In genomic region chr11:52368176-52368985, GRCm38 (mm10) we compare ENCODE assay signal across 15 mouse cellular contexts. TPM values are rescaled to one million over a fixed set of nuclear protein-coding genes. Genes with fewer than 3 reads are reported as not detected.
DNase-seq lines count a peak whose midpoint lies in the region; ATAC-seq and TF ChIP-seq lines count a peak whose summit lies in the region.
"Had no signal": no experiment of that assay in that cellular context is flagged by ENCODE, and none has a peak within 500 bp of the region (broad histone marks: within the 10 kb centered on the region; RNA-seq: fewer than 3 reads in every experiment).

No protein-coding gene starts in this region.

- no peak for TF ChIP-seq CTCF in thymus, adult 2 months (IDR thresholded peaks at IDR 0.05; ENCODE audit: borderline replicate concordance, control insufficient read depth, extremely low read depth, insufficient read depth, low read length, poor library complexity)

- DNase-seq in thymus, adult 2 months: no peak
- DNase-seq in thymus, adult 18-20 months: no peak
- no peak for DNase-seq in hindbrain, embryonic 10.5 days (ENCODE audit: low spot score)
- no peak for DNase-seq in left cerebral cortex, adult 11 months (ENCODE audit: low spot score)
- DNase-seq in left cerebral cortex, postnatal 25 days (ENCODE audit: low spot score in 2 of 2): no peak
- DNase-seq: adrenal gland, postnatal 36 days; cerebellum, adult 9-10 months; kidney, postnatal 25 days; right cerebral cortex, postnatal 14 days had no signal

- intact Hi-C loops in left cerebral cortex, postnatal 25 days (cut with DNase I): no loop called here

- H3K9ac ChIP-seq in heart, embryonic 13.5 days: no peak overlapping the region
- no peak overlapping the region for H3K9ac ChIP-seq in heart, embryonic 12.5 days
- no peak overlapping the region for H3K9ac ChIP-seq in liver, embryonic 16.5 days (ENCODE audit: low read depth, low read length)
- H3K9ac ChIP-seq: midbrain, embryonic 15.5 days had no signal

- H3K4me2 ChIP-seq in heart, embryonic 13.5 days: no peak overlapping the region
- no peak overlapping the region for H3K4me2 ChIP-seq in heart, embryonic 12.5 days
- no peak overlapping the region for H3K4me2 ChIP-seq in liver, embryonic 16.5 days (ENCODE audit: low read depth, low read length)
- H3K4me2 ChIP-seq: midbrain, embryonic 15.5 days had no signal

- peak overlapping the region; percentile 39; the same call in 1 of the 2 replicates for H3K27ac ChIP-seq in heart, embryonic 13.5 days (replicated peaks)
- no peak overlapping the region for H3K27ac ChIP-seq in heart, embryonic 12.5 days (ENCODE audit: poor library complexity, severe bottlenecking)
- peak overlapping the region; percentile 79 for H3K27ac ChIP-seq in thymus, adult 2 months (ENCODE audit: control insufficient read depth, insufficient read depth, low read length)
- H3K27ac ChIP-seq in liver, embryonic 16.5 days (ENCODE audit: low read length): peak overlapping the region; percentile 45; the same call in 1 of the 2 replicates
- H3K27ac ChIP-seq in hindbrain, embryonic 10.5 days: no peak overlapping the region
- H3K27ac ChIP-seq: midbrain, embryonic 15.5 days had no signal

- ATAC-seq in heart, embryonic 13.5 days (ENCODE audit: extremely low read depth, insufficient number of reproducible peaks, low FRiP score, low TSS enrichment): no peak
- ATAC-seq in heart, embryonic 12.5 days (ENCODE audit: insufficient number of reproducible peaks, low FRiP score): no peak
- no peak for ATAC-seq in liver, embryonic 16.5 days (ENCODE audit: low read depth)
- ATAC-seq: hindbrain, embryonic 16.5 days; lung, postnatal 0 days; midbrain, embryonic 15.5 days had no signal

- no peak for TF ChIP-seq POLR2A in thymus, adult 2 months (IDR thresholded peaks at IDR 0.05; ENCODE audit: control insufficient read depth, extremely low read depth, insufficient read depth, low read length, poor library complexity)

- WGBS in heart, embryonic 13.5 days: 61% methylated on average over 10 of the region's 10 CpGs
- WGBS in heart, embryonic 12.5 days: 58% methylated on average over 10 of the region's 10 CpGs
- WGBS in thymus, adult 2 months: 37% methylated on average over 10 of the region's 10 CpGs
- 44% methylated on average over 10 of the region's 10 CpGs for WGBS in liver, embryonic 16.5 days (ENCODE audit: insufficient replicate concordance)
- 82% methylated on average over 10 of the region's 10 CpGs for WGBS in hindbrain, embryonic 10.5 days

- H3K9me3 ChIP-seq in heart, embryonic 13.5 days: no peaks in the 10 kb centered on the region
- H3K9me3 ChIP-seq in heart, embryonic 12.5 days (replicated peaks): no peaks in the 10 kb centered on the region
- no peaks in the 10 kb centered on the region for H3K9me3 ChIP-seq in liver, embryonic 16.5 days (replicated peaks; ENCODE audit: control insufficient read depth, low read length)
- no peaks in the 10 kb centered on the region for H3K9me3 ChIP-seq in hindbrain, embryonic 10.5 days
- H3K9me3 ChIP-seq: midbrain, embryonic 15.5 days had no signal

- H3K36me3 ChIP-seq in heart, embryonic 13.5 days: peaks cover 8% of the 10 kb centered on the region; the same call in 1 of the 2 replicates
- H3K36me3 ChIP-seq in heart, embryonic 12.5 days: peaks cover 9% of the 10 kb centered on the region; the same call in 1 of the 2 replicates
- no peaks in the 10 kb centered on the region for H3K36me3 ChIP-seq in thymus, adult 2 months (ENCODE audit: control insufficient read depth, insufficient read depth, low read length)
- H3K36me3 ChIP-seq in liver, embryonic 16.5 days (ENCODE audit: control insufficient read depth, insufficient read depth): no peaks in the 10 kb centered on the region
- 0 out of 2 replicates have a peak, but pooled peaks cover 15% of the 10 kb centered on the region for H3K36me3 ChIP-seq in hindbrain, embryonic 10.5 days
- H3K36me3 ChIP-seq: midbrain, embryonic 15.5 days had no signal

- H3K4me3 ChIP-seq in heart, embryonic 13.5 days: no peak overlapping the region
- no peak overlapping the region for H3K4me3 ChIP-seq in heart, embryonic 12.5 days
- H3K4me3 ChIP-seq in thymus, adult 2 months (ENCODE audit: control insufficient read depth, insufficient read depth, low read length): no peak overlapping the region
- no peak overlapping the region for H3K4me3 ChIP-seq in liver, embryonic 16.5 days (ENCODE audit: low read depth, low read length)
- no peak overlapping the region for H3K4me3 ChIP-seq in hindbrain, embryonic 10.5 days
- H3K4me3 ChIP-seq: midbrain, embryonic 15.5 days had no signal

- peaks cover 78% of the 10 kb centered on the region for H3K4me1 ChIP-seq in heart, embryonic 13.5 days
- H3K4me1 ChIP-seq in heart, embryonic 12.5 days (replicated peaks): peaks cover 80% of the 10 kb centered on the region
- H3K4me1 ChIP-seq in thymus, adult 2 months (replicated peaks; ENCODE audit: control insufficient read depth, insufficient read depth, low read length): peaks cover 26% of the 10 kb centered on the region
- peaks cover 61% of the 10 kb centered on the region for H3K4me1 ChIP-seq in liver, embryonic 16.5 days (ENCODE audit: control insufficient read depth, low read depth, low read length)
- peaks cover 34% of the 10 kb centered on the region for H3K4me1 ChIP-seq in hindbrain, embryonic 10.5 days (replicated peaks)

- H3K27me3 ChIP-seq in heart, embryonic 13.5 days (replicated peaks): no peaks in the 10 kb centered on the region
- no peaks in the 10 kb centered on the region for H3K27me3 ChIP-seq in heart, embryonic 12.5 days (replicated peaks)
- no peaks in the 10 kb centered on the region for H3K27me3 ChIP-seq in thymus, adult 2 months (ENCODE audit: control insufficient read depth, insufficient read depth, low read length)
- H3K27me3 ChIP-seq in liver, embryonic 16.5 days (ENCODE audit: control insufficient read depth, insufficient read depth, low read depth, low read length): no peaks in the 10 kb centered on the region
- H3K27me3 ChIP-seq in hindbrain, embryonic 10.5 days (ENCODE audit: insufficient read depth, poor library complexity, severe bottlenecking): no peaks in the 10 kb centered on the region
- H3K27me3 ChIP-seq: midbrain, embryonic 15.5 days had no signal

RNA-seq across cellular contexts. Expression of gene Vdac1, which starts 7.7 kb away (rescaled TPM):
- polyA plus RNA-seq in heart, embryonic 13.5 days (2015; fragmentation: Nextera tagmentation; extraction: Ambion mirVana): 414 and 452 TPM in 2 replicates
- 423 and 426 TPM in 2 replicates for polyA plus RNA-seq in heart, embryonic 12.5 days (2016; fragmentation: Nextera tagmentation; extraction: Ambion mirVana)
- 64.8 and 70.3 TPM in 2 replicates for polyA plus RNA-seq in thymus, adult 2 months (2012; rRNA removed)
- 120 and 121 TPM in 2 replicates for polyA plus RNA-seq in liver, embryonic 16.5 days (2015; fragmentation: Nextera tagmentation; extraction: Ambion mirVana)
- 222 and 241 TPM in 2 replicates for polyA plus RNA-seq in hindbrain, embryonic 10.5 days (2016; fragmentation: Nextera tagmentation; extraction: Ambion mirVana)
- 100 to 1,000 TPM; 544 to 569 TPM for total RNA-seq in left cerebral cortex, postnatal 25 days (2021)

RNA-seq across cellular contexts. Expression of gene 9530068E07Rik, which starts 27.8 kb away (rescaled TPM):
- polyA plus RNA-seq in heart, embryonic 13.5 days (2015; fragmentation: Nextera tagmentation; extraction: Ambion mirVana): 193 and 201 TPM in 2 replicates
- polyA plus RNA-seq in heart, embryonic 12.5 days (2016; fragmentation: Nextera tagmentation; extraction: Ambion mirVana): 234 and 246 TPM in 2 replicates
- 124 and 127 TPM in 2 replicates for polyA plus RNA-seq in thymus, adult 2 months (2012; rRNA removed)
- 54.4 and 54.6 TPM in 2 replicates for polyA plus RNA-seq in liver, embryonic 16.5 days (2015; fragmentation: Nextera tagmentation; extraction: Ambion mirVana)
- 149 and 168 TPM in 2 replicates for polyA plus RNA-seq in hindbrain, embryonic 10.5 days (2016; fragmentation: Nextera tagmentation; extraction: Ambion mirVana)
- 10 to 100 TPM; 66.9 to 68.5 TPM for total RNA-seq in left cerebral cortex, postnatal 25 days (2021)

Comparison
In these comparisons a context has a peak if more than half of its experiments do, and no peak if none do; other contexts are left out.
1. H3K27ac ChIP-seq: peak in heart, embryonic 13.5 days (single experiment), thymus, adult 2 months (single experiment) and liver, embryonic 16.5 days (single experiment); none in heart, embryonic 12.5 days (single experiment) and hindbrain, embryonic 10.5 days (single experiment).